Mouse (Mus musculus) bone marrow, adult 2 months (tissue): Measurements from ENCODE around the gene Stk35. TPM values are rescaled to one million over a fixed set of nuclear protein-coding genes. Genes with fewer than 3 reads are reported as not detected.

Source experiments
- H3K27ac ChIP-seq: fragments of 200-500 bp; 2 replicates; pipeline ENCODE4 v1.5.1; 2012; ENCODE audit warnings: low read depth, mild to moderate bottlenecking, control low read depth, inconsistent platforms, low read length; ENCODE audit not compliant: control insufficient read depth, poor library complexity, insufficient read depth
- H3K4me1 ChIP-seq: fragments of 200-500 bp; 2 replicates; pipeline ENCODE4 v1.6.1; 2011; ENCODE audit warnings: low read length; ENCODE audit not compliant: control insufficient read depth, insufficient read depth
- H3K4me3 ChIP-seq: fragments of 200-500 bp; replicated peaks from 2 replicates; pipeline ENCODE3; 2011; ENCODE audit warnings: mild to moderate bottlenecking, low read depth, low read length, control low read depth; ENCODE audit not compliant: control insufficient read depth
- CTCF ChIP-seq: fragments of 200-500 bp; IDR thresholded peaks from 2 replicates; pipeline ENCODE4 v1.5.1; 2011; ENCODE audit warnings: low read length, control low read depth; ENCODE audit not compliant: control insufficient read depth, insufficient read depth
- POLR2A ChIP-seq: fragments of 200-500 bp; IDR thresholded peaks from 2 replicates; pipeline ENCODE4 v1.6.1; 2011; ENCODE audit warnings: low read depth, mild to moderate bottlenecking, control low read depth, low read length, borderline replicate concordance; ENCODE audit not compliant: control insufficient read depth
- WGBS: fragments of 180-500 bp; shearing (Covaris S2); methylation state at CpG from one replicate; pipeline ENCODE4 v1.1.7; 2018; 5-methylcytosine and 5-hydroxymethylcytosine counted together
- polyA plus RNA-seq: library from polyadenylated mRNA; stranded (reverse); fragments of >200 nt; gene quantifications from 2 replicates; pipeline ENCODE4 v1.2.4, GENCODE M21; 2011; ENCODE audit warnings: low replicate concordance; ENCODE audit not compliant: missing spikeins, insufficient read depth, insufficient read length

Gene Stk35
- polyA plus RNA-seq, 1 experiment = 7.0 TPM

GRCm38 (mm10) chr2:129874084-129874483 is 73.8 kb downstream of the Stk35 start:
- Histone ChIP-seq H3K27ac (no peak overlapping the region), H3K4me1 (no peaks in the 10 kb centered on the region), H3K4me3 (no peak overlapping the region)
- 70% methylated on average over 9 of the region's 9 CpGs for WGBS
- TF ChIP-seq CTCF (no peak), POLR2A (no peak)

DNA sequence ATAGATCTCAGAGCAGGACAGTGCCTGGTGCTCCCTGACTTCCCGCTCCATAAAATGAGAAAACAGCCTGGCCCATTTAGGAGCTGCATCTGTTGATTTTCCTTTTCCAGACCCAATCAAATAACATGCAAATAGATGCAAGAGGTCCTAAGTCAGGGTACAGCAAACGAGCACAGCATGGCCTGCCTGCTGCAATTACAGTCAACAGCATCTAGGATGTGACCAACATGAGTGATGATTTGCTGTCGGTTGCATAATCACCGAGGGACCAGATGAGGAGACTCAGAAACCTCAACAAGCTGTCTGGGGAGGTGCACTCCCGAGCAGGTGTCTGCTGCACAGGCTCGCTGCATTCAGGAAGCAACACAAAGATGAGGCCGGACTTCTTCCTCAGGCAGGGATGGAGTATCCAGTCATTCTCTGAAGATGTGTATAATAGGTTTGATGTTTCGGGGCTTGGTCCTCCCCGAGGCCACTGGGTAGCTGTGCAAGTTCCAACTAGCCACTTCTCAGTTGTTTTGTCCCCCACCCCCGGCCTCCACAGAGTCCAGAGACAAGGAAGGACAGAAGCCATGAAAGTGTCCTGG is 74.3 kb downstream of the Stk35 start:
- Histone ChIP-seq H3K27ac (no peak overlapping the region), H3K4me1 (no peaks in the 10 kb centered on the region), H3K4me3 (no peak overlapping the region)
- TF ChIP-seq POLR2A (no peak), CTCF (no peak)
- WGBS = 55% methylated on average over 10 of the region's 10 CpGs

GRCm38 (mm10) chr2:129876935-129877334 is 76.6 kb downstream of the Stk35 start:
- Histone ChIP-seq H3K4me3 (no peak overlapping the region), H3K4me1 (no peaks in the 10 kb centered on the region), H3K27ac (no peak overlapping the region)
- TF ChIP-seq POLR2A (no peak), CTCF (no peak)

GRCm38 (mm10) chr2:129879817-129880216 is 79.5 kb downstream of the Stk35 start:
- Histone ChIP-seq H3K4me1 (peaks cover 3% of the 10 kb centered on the region), H3K27ac (no peak overlapping the region), H3K4me3 (no peak overlapping the region)
- TF ChIP-seq POLR2A (no peak), CTCF (peak; percentile 63; the same call in 1 of the 2 replicates)
- WGBS = 36% methylated on average over 3 of the region's 3 CpGs

- Histone ChIP-seq H3K27ac (no peak overlapping the region), H3K4me3 (no peak overlapping the region), H3K4me1 (peaks cover 3% of the 10 kb centered on the region)
- 86% methylated on average over 7 of the region's 7 CpGs for WGBS
- TF ChIP-seq CTCF (no peak), POLR2A (no peak)
Measured at GRCm38 (mm10) chr2:129880226-129880625, 79.9 kb downstream of the Stk35 start.

DNA sequence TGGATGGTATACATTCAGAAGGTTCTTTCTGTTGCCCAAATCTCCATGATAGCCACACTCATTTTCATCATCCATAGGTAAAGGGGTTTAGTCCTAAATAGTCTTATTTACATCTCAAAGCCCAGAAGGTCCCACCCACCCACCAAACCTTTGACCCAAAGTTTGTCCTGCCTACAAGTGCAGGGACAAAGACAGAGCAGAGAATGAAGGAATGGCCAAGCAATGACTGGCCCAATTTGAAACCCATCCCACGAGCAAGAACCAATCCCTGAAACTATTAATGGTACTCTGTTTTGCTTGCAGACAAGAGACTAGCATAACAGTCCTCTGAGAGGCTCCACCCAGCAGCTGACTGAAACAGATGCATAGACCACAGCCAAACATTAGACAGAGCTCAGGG is 81.6 kb downstream of the Stk35 start:
- no peak for TF ChIP-seq CTCF
- TF ChIP-seq POLR2A = no peak
- WGBS = 64% methylated on average over 1 of the region's 1 CpGs
- Histone ChIP-seq H3K4me1 (peaks cover 3% of the 10 kb centered on the region), H3K4me3 (no peak overlapping the region), H3K27ac (no peak overlapping the region)

Other genes starting within 250 kb of the Stk35 start
- 39.2 and 93.9 TPM in 2 replicates for gene Sirpa, start 207.7 kb upstream of the Stk35 start, polyA plus RNA-seq
- gene Pdyn, start 100.7 kb upstream of the Stk35 start, polyA plus RNA-seq = not detected in 2 replicates
- not detected in 2 replicates for gene Tgm3, start 211.8 kb downstream of the Stk35 start, polyA plus RNA-seq